Mouse (Mus musculus): Measurements from ENCODE around the gene Tmem120b.

Tmem120b gene

DNA sequence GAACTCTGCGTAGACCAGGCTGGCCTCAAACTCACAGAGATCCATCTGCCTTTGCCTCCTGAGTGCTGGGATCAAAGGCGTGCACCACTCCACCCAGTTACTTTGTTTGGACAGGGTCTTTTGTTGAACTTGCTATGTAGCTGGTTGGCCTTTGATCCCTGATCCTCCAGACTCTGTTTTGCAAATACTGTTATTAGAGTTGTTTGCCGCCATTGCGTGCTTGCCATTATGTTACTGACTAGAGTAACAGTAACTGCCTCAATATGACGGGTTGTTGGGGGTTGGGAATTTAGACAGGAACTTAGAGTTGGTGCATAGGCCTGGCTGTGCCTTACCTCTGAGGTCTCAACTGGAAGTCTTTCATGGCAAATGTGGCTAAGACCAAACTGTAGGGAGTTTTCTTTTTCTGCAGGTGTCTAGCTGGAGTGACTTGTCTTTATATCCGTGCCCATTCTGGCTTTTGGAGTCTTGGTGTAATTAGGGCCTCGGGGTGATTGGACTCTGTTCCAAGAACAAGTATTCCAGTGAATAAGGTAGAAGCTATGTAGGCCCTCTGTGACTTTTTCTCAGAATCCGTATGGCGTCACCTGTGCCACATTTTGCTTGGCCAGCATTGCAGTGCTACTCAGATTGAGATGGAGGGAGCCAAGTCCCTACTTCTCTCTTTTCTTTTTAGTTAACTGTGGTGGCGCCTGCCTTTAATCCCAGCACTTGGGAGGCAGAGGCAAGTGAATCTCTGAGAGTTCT, 22.5 kb downstream of the Tmem120b start:
- DNase-seq (ENCODE audit: low read depth, low spot score): no peak

DNA sequence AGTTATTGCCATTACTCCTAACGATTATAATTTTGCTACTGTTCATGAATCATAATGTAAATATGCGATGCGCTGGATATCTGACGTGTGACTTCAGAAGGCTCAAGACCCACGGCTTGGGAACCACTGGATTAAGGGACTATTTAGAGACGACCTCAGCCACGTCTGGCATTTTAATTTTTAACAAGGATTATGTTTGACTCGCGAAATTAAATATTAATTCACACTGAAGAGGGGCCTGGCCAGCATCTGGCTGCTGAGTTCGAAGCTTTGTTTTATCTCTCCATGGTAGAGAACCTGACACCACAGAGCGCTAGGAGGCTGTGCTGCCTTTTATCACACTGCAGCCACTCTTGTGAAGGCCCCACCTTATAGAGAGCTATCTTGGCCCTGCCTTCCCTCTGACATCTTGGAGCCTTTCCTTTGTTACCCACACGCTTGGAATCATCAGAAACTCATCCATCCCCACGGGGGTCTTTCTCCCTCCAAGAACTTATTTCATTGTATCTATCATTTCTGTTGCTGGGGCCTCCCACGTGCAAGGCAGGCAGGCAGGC, 24.9 kb downstream of the Tmem120b start:
- DNase-seq (ENCODE audit: low read depth, low spot score): no peak

DNA sequence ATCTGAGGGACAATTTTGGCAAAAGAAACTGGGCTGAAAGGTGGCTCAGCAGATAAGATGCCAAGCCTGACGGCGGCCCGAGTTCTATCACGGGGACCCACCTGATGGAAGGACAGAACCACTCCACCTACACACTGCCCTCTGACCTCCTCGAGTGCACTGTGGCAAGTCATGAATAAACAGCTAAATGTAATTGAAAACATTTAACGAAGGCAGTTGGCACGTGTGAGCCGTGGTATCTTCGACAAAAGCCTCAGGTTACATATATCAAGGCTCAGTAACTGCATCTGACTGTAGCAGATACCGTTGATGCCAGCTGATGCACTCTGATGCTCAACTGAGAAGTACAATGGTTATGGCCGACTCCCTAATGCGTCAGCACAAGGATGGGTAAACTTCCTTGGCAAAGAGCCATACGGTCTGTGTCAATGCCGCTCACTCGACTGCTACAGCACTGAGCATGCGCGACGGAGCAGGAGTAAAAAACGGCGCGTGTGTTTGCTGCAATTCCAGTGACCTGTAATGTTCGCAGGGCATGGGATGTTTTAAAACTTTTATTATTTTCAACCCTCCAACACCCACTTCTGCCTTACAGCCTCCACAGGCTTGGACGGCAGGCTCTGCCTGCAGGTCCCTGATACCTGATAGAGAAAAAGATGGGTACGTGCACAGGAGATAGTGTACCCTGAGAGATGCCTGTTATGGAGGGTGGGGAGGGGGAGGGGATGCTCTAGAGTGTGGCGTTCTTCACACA, 26.2 kb downstream of the Tmem120b start:
- DNase-seq (ENCODE audit: low read depth, low spot score): no peak

DNA sequence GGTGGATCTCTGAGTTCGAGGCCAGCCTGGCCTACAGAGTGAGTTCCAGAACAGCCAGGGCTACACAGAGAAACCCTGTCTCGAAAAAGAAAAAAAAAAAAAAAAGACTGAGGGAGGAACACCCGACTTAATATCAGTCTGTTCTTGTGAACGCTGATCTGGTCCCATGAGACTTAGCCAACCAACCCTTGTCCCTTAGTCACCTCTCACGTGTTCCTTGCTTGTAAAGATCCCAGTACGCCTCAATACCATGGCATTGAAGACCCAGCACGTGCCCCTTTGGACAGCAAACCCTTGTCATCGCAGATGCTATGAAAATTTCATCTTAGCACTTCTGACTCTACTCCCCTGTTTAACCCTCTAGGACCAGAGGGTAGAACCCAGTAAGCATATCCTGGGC, 28.1 kb downstream of the Tmem120b start:
- DNase-seq (ENCODE audit: low read depth, low spot score): no peak

DNA sequence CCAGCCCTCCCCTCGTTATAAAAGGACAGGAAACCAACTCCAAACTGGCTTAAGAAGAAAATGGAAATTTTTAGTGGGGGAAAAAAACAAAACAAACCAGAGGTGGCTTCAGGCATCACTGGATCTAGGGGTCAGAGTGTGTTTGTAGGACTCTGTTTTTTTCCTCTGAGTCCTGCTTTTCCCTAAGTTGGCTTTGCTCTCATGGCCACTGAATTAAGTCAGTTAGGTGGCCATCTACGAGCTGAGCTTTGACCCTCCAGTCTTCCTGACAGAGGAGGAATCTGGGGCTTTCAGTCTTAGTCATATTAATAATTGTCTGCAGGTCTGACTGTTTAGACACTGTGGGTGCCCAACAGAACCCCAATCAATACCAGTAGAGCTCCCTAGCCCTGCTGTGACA, 30.3 kb downstream of the Tmem120b start:
- no peak for DNase-seq (ENCODE audit: low read depth, low spot score)

DNA sequence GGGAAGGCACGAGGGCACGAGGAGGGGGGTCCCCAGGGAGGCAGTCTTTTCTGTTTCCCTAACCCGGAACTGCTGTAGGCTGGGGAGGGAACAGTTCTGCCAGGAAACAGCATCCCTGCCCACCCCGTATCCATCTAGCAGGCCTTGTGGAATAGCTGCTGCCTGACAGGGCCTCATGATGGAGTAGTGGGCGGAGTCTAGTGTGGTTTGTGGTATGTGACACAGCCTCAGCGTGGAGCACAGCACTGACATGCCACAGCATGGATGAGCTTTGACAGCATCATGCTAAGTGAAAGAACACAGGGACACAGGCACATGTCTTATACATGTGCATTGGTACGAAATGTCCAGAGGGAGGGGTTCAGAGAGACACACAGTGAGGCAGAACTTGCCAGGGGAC, 34.2 kb downstream of the Tmem120b start:
- DNase-seq (ENCODE audit: low read depth, low spot score): peak; percentile 18

DNA sequence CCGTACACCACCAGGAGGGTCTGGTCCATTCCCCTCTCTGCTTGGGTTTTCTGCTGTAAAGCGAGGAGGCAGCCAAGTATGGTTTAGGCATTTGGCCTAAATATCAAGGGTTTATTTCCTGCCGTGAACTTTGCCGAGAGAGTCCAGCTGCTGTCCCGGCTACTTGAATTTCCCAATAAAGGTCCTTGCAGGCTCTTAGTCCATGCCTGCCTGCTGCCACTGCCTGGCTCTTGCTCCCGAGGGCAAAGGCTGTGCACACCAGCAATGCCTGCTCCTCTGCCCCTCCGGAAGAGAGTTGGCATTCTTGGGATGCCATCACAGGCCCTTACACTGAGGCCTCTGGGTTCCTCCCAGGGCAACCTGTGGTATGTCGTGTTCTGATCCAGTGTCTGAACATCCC, 35.3 kb downstream of the Tmem120b start:
- DNase-seq (ENCODE audit: low read depth, low spot score): no peak

DNA sequence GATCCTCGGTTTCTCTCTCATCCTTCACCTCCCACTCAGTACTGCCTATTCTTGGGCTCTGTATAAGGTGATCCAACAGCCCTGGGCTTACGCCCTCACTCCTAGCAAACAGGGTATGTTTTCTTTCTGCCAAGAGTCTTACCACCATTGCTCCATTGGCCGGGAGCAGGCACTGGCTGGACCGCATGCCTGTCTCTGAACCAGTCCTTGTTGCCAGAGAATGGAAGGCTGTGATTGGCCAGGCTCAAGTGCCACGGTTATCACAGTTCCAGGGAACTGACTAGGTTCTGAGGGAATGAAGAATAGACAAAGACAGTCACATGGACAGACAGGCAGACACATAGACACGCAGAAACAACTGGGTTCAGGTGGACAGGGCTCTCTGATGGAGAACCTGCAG, 36.6 kb downstream of the Tmem120b start:
- DNase-seq (ENCODE audit: low read depth, low spot score): no peak

DNA sequence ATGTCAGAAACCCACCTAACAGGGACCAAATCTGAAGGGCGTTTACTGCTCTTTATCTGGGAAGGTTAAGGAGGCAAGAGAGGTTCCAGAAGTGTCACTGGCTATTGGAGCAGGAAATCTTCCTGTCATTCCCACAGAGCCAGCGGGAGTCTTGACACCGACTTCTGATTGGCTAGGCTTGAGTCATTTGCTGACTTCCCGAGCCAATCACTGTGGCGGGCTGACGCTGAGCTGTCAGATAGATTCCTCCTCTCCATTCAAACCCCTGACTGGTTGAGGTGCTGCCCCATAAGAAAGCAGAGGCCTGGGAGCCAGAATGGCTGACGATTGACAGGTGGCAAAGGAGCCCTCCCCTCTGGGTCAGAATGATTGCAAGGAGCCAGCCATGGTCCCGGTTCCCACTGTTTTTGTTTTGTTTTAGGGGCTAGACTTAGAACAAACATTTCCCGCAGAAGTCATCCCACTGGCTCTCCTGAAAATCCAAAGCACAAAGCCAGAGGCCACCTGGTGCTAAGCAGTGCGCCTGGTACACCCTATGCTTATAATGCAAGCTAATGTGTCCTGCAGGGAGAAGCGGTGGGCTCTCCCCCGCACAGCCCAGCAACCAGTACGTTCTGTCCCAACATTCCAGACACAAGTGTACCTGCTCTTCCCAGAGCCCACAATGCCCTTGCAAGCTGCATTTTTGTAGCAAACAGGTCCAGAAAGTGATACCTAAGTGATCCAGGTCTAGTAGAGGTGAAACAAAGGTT, 41.4 kb downstream of the Tmem120b start:
- DNase-seq (ENCODE audit: low read depth, low spot score): no peak

DNA sequence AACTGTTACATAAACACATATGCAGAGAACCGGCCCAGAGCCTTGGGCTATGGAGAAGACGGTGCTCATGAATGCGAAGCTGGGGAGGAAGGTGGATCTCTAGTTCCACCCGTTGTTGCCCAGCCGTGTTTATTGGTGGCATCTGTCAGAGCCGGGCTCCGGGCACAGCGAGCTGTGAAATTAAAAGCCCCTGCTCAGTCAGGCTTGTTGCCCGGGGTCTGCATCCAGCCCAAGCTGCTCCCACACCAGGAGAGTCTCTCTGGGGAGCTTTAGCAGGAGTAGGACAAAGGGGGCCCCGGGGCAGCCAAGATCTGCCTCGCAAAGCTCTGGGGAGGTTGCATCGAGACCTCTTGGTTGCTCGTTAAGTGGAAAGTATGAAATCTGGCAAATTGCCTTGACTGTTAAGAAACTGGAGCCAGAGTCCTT, 42.1 kb downstream of the Tmem120b start:
- no peak for DNase-seq (ENCODE audit: low read depth, low spot score)

DNA sequence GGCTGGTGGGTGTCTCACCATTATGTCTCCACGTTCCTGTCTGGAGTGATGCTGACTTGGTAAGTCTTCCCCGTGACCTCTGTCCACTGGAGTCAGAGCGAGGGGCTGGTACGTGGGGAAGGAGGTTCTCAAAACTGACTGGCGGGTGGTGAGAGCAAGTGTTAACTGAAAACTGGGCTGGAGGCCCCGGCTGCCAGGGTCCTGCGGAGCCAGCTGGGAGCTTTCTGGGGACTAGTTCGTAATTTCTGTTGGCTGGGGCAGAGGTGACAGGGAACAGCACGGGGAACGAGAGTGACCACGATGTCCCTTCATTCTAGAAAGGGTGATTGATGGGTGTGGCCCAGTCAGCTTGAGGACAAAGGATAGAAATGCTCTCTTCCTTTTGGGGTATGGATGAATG, 45.9 kb downstream of the Tmem120b start:
- no peak for DNase-seq (ENCODE audit: low read depth, low spot score)

DNA sequence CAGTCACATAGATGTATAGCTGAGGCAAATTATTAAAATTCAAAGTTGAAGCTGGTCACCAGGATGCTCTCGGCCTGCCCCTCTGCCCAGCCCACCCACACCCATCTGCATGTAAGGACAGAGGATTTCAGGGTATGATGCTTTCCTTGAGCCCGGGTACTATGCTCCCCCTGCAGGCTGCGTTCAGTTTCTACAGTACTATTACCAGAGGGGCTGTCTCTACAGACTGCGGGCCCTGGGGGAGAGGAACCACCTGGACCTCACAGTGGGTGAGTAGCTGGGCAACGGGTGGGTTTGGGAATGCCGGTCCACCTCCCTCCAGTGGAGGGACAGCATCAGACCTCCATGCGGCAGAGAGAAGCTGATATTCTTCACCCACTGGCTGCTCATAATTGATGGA, 46.7 kb downstream of the Tmem120b start:
- DNase-seq (ENCODE audit: low read depth, low spot score): peak; percentile 18

DNA sequence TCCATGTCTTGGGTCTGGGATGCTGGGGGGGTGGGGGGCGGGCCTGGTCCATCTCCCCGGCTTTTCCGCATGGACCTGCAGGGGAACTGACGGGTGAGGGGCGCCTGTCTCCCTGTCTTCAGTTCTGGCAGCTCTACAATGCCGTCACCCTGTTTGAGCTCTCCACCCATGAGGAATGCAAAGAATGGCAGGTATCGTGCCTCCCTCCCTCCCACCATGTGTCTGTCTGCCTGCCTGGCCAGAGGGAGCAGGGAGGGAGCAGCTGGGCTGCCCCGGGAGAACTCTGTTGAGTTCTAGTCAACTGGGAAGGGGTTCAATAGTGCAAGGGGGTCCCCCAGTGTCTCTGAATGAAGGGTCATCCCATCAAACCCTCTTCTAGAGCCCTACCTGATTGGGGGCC, 47.9 kb downstream of the Tmem120b start:
- DNase-seq (ENCODE audit: low read depth, low spot score): no peak

DNA sequence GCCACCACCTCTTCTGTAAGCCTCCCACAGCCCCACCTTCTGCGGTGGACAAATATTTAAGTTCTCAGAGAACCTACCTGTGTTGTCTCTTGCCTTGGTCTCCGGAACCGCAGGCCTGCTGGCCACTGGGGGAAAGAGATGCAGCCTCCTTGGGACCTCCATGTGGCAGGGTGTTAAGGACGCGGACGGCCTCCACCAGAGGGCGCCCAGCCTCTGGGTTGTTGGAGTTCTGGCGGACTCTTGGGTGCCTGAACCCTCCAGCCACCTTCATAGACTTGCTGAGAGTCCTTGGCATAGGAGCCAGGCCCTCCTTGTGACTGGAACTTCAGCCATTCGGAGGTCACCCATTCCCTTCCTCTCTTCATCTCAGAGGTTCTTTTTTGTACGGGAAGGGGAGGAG, 49.0 kb downstream of the Tmem120b start:
- peak; percentile 76 for DNase-seq (ENCODE audit: low read depth, low spot score)

DNA sequence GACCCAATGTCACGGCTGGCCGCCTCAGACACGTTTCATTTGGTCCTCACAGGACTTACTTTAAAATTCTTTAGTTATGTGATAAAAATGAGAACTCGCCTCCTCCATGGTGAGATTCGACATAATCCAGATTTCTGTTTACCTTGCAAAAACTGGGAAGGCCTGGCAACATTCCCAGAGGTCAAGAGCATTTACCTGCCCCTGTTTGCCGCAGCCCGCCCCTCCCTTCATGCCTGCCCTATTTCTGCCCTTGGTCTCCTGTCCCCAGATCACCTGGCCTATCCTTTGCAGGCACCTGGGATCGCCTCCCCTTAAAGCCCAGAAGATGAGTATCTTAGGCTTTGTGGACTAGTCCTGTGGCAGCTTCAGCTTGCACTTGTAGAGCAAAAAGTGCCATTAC, 49.6 kb downstream of the Tmem120b start:
- DNase-seq (ENCODE audit: low read depth, low spot score): no peak

DNA sequence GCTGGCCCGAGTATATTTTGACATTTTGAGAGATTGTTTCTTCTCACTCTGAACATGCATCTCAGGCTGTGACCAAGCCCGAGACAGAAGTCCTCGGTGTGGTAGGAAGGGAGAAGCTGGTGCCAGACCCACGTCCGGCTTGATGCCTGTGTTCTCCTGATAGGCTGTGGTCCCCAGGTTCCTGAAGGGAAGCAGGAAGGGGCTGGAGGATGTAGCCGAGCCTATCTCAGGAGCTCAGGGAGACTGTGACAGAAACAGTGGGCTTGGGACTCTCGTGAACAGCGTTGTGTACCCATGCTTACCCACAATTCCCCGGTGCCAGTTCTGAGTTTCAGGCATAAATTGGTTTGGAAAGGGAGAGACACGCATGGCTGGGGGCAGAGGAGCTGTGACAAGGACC, 50.6 kb downstream of the Tmem120b start:
- no peak for DNase-seq (ENCODE audit: low read depth, low spot score)

DNA sequence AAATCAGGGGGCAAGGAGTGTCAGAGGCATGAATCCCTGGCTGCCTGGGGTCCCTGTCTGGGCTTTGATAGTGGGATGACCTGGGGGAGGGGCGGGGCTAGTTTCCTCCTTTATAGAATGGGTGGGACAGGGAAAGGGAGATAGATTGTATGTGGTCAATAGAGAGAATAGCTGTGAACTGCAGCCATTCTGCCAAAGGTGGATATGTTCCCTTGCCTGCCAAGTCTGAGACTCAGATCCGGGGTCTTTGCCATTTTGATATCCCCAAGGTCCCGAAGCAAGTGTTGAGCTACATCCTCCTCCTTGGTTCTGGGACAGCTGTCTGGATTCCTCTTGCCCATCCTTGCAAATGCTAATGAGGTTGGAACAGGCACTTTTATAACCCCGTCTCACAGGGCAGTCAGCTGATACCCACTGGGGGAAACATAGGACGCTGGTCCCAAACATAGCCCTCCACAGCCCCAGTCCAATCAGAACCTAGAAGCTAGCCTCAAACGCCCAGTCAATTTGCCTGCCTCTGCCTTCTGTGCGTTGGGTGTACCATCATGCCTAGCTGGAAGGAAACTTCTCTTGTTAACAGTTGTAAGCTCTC, 52.5 kb downstream of the Tmem120b start:
- no peak for DNase-seq (ENCODE audit: low read depth, low spot score)

DNA sequence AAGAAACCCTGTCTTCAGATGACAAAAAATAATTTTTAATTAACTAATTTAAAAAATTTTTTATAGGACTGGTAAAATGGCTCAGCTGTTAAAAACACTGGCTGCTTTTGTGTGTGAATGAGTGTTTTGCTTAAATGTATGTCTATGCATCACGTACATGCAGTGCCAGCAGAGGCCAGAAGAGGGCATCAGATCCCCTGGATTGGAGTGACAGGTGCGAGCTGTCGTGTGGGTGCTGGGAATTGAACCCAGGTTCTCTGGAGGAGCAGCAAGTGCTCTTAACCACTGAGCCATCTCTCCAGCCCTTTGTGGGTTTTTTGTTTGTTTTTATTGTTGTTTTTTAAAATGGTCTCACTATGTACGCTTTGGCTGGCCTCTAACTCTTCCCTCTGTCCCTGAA, 54.0 kb downstream of the Tmem120b start:
- DNase-seq (ENCODE audit: low read depth, low spot score): peak; percentile 45

DNA sequence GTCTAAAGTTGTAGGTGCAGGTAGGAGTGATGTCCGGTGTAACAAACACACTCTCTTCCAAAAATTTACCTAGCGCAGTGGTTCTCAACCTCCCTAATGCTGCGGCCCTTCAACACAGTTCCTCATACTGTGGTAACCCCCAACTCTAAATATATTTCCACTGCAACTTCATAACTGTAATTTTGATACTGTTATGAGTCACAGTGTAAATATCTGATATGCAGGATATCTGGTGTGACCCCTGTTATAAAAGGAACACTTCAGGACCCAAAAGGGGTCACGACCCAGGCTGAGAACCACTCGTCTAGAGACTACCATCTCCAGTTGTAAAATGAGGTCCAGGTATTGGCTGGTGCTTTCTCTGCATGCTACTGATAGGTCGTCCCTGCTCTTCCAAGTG, 56.9 kb downstream of the Tmem120b start:
- DNase-seq (ENCODE audit: low read depth, low spot score): peak; percentile 31

DNA sequence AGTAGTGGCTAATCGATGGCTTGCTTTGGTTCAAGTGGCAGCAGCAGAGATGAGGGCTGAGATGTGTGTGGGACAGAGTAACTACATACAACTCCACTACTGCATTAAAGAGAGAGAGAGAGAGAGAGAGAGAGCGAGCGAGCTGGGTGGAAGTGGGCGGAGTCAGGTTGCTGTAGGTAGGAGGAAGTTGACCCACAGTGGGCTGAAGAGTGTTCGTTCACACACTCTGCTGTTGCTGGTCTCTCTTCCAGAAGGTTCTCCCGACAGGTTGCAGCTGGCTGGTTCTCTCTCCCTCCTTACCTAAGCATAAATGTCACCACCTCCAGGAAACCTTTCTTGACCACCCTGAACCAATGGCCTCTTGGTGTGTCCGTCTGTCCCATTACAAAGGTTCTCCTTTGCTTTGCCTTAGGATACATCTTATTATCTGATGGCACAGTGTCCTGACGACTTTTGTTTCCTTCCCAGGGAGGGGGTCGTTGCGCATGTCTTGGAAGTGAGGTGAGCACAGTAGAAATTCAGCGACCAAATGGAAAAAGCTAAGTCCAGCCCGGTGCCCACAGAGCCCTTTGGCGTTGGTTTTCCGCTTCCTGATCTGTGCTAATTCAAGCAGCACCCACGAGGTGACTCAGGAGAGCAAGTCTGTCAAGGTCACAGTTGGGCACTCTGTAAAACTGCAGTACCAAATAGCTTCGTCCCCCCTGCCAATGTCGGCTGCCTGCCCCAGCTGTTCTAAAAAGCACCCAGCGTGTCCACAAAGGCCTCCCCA, 57.6 kb downstream of the Tmem120b start:
- peak; percentile 82 for DNase-seq (ENCODE audit: low read depth, low spot score)

DNA sequence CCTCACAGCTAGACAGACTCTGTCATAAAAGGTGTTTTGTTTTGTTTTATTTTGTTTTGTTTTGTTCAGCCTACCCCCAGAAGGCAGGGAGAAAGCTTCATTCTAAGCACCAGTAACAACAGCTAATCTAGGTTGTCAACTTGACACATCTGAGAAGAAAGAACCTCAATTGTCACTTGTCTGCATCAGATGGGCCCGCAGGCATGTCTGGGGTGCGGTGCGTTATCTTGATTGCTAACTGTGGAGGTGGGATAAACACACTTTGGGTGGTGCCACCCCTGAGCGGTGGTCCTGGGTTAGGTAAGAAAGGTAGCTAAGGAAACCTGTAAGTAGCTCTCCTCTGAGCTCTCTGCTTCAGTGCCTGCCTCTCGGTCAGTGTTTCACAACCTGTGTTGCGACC, 58.8 kb downstream of the Tmem120b start:
- DNase-seq (ENCODE audit: low read depth, low spot score): peak; percentile 51
